Mouse (Mus musculus) layer of hippocampus, adult 8-10 months (tissue): ENCODE data around the gene Sufu. TPM values are rescaled to one million over a fixed set of nuclear protein-coding genes. Genes with fewer than 3 reads are reported as not detected.

ENCODE experiments used
- DNase-seq, 2 experiments: peaks; one replicate each; pipeline ENCODE4 v3.0.0; 2022; ENCODE audit warnings: low spot score in 2 of 2
- total RNA-seq, 4 experiments: library from RNA; stranded (reverse); gene quantifications; 2 replicates each; pipeline ENCODE4 v1.2.4; 2022

Gene Sufu
- total RNA-seq, 4 experiments from 2014 or later, result 17.4 to 22.3 (median 19.4) TPM

GRCm38 (mm10) chr19:46392018-46392417, 4.7 kb upstream of the Sufu start:
- DNase-seq, result no peak

- no peak for DNase-seq
Measured at GRCm38 (mm10) chr19:46394712-46395108, 2.0 kb upstream of the Sufu start.

GRCm38 (mm10) chr19:46395109-46396009, 1.3 kb upstream of the Sufu start, which contains the start of gene Actr1a:
Gene Actr1a (minus strand): TSS chr19:46395748.
- peak; percentile 95 to 98 for DNase-seq

GRCm38 (mm10) chr19:46396109-46396508, 587 bp upstream of the Sufu start:
- no peak for DNase-seq

- no peak for DNase-seq
Measured at GRCm38 (mm10) chr19:46397436-46398001, 823 bp downstream of the Sufu start.

- DNase-seq, result no peak
Measured at GRCm38 (mm10) chr19:46398401-46398800, 1.7 kb downstream of the Sufu start.

- DNase-seq, result no peak
Measured at GRCm38 (mm10) chr19:46399372-46399771, 2.7 kb downstream of the Sufu start.

- no peak for DNase-seq
Measured at GRCm38 (mm10) chr19:46399886-46400285, 3.2 kb downstream of the Sufu start.

GRCm38 (mm10) chr19:46400558-46400957, 3.9 kb downstream of the Sufu start:
- no peak for DNase-seq

- DNase-seq, result no peak
Measured at GRCm38 (mm10) chr19:46404030-46404429, 7.3 kb downstream of the Sufu start.

- no peak for DNase-seq
Measured at GRCm38 (mm10) chr19:46406592-46407386, 10.1 kb downstream of the Sufu start.

- DNase-seq, result no peak
Measured at GRCm38 (mm10) chr19:46409506-46409905, 12.8 kb downstream of the Sufu start.

GRCm38 (mm10) chr19:46412056-46412805, 15.5 kb downstream of the Sufu start:
- DNase-seq, result no peak

GRCm38 (mm10) chr19:46413969-46414368, 17.3 kb downstream of the Sufu start:
- DNase-seq, result no peak

GRCm38 (mm10) chr19:46414486-46414885, 17.8 kb downstream of the Sufu start:
- no peak for DNase-seq

GRCm38 (mm10) chr19:46416276-46416675, 19.6 kb downstream of the Sufu start:
- DNase-seq, result no peak

GRCm38 (mm10) chr19:46418051-46418450, 21.4 kb downstream of the Sufu start:
- no peak for DNase-seq

GRCm38 (mm10) chr19:46420410-46420809, 23.7 kb downstream of the Sufu start:
- no peak for DNase-seq

GRCm38 (mm10) chr19:46422384-46423338, 26.0 kb downstream of the Sufu start:
- DNase-seq, result peak in 1 of 2 experiments; percentile 29

GRCm38 (mm10) chr19:46425266-46425665, 28.6 kb downstream of the Sufu start:
- DNase-seq, result no peak
